Mouse (Mus musculus) small intestine, adult 2 months (tissue): ENCODE measurements around the gene Ak1. TPM values are rescaled to one million over a fixed set of nuclear protein-coding genes. Genes with fewer than 3 reads are reported as not detected.

Experiments used
- H3K27ac ChIP-seq: fragments of 200-500 bp; 2 replicates; pipeline ENCODE4 v1.5.1; 2012; ENCODE audit warnings: low read depth, low read length, control low read depth, inconsistent platforms; ENCODE audit not compliant: insufficient read depth
- H3K27me3 ChIP-seq: fragments of 200-500 bp; 2 replicates; pipeline ENCODE4 v1.6.1; 2012; ENCODE audit warnings: mild to moderate bottlenecking, moderate library complexity, low read length, inconsistent platforms; ENCODE audit not compliant: control insufficient read depth, insufficient read depth
- H3K36me3 ChIP-seq: fragments of 200-500 bp; 2 replicates; pipeline ENCODE4 v1.6.1; 2012; ENCODE audit warnings: mild to moderate bottlenecking, low read length, control low read depth, inconsistent platforms; ENCODE audit not compliant: control insufficient read depth, insufficient read depth
- H3K4me1 ChIP-seq: fragments of 200-500 bp; 2 replicates; pipeline ENCODE4 v1.6.1; 2012; ENCODE audit warnings: low read length, inconsistent platforms, mixed read lengths; ENCODE audit not compliant: control insufficient read depth, insufficient read depth, insufficient read length
- H3K4me3 ChIP-seq: fragments of 200-500 bp; 2 replicates; pipeline ENCODE4 v1.5.1; 2012; ENCODE audit warnings: low read depth, mild to moderate bottlenecking, control low read depth, inconsistent platforms, low read length, moderate library complexity
- CTCF ChIP-seq: fragments of 200-500 bp; IDR thresholded peaks from 2 replicates; pipeline ENCODE4 v1.5.1; 2012; ENCODE audit warnings: low read depth, mild to moderate bottlenecking, control low read depth, inconsistent platforms, low read length, moderate library complexity, mixed read lengths; ENCODE audit not compliant: insufficient replicate concordance, insufficient read length; ENCODE audit errors: extremely low read depth
- POLR2A ChIP-seq: fragments of 200-500 bp; IDR thresholded peaks from 2 replicates; pipeline ENCODE4 v1.6.1; 2012; ENCODE audit warnings: low read depth, mild to moderate bottlenecking, control low read depth, inconsistent platforms, low read length, moderate library complexity
- WGBS: fragments of 180-500 bp; shearing (Covaris S2); methylation state at CpG from one replicate; pipeline ENCODE4 v1.1.7; 2018; 5-methylcytosine and 5-hydroxymethylcytosine counted together
- polyA plus RNA-seq: library from polyadenylated mRNA; depleted of rRNA; stranded (reverse); fragments of >200 nt; gene quantifications from 2 replicates; pipeline ENCODE4 v1.2.3, GENCODE M21; 2012

The Ak1 gene
- polyA plus RNA-seq, 1 experiment: 3.4 TPM

GRCm38 (mm10) chr2:32599409-32599808 is 22.1 kb upstream of the Ak1 start, which contains the start of gene St6galnac6:
TSS of gene St6galnac6 (plus strand) at chr2:32599709.
- Histone ChIP-seq H3K4me1 (peaks cover 7% of the 10 kb centered on the region), H3K4me3 (no peak within 1 kb of the TSS), H3K27ac (no peak within 1 kb of the TSS), H3K27me3 (no peaks in the 10 kb centered on the region), H3K36me3 (no peaks in the 10 kb centered on the region; the same call in 1 of the 2 replicates)
- 93% methylated on average over 3 of the region's 3 CpGs for WGBS
- TF ChIP-seq CTCF: no peak
- no peak for TF ChIP-seq POLR2A

GRCm38 (mm10) chr2:32601417-32602065 is 20.0 kb upstream of the Ak1 start:
- TF ChIP-seq CTCF (peak; percentile 67; the same call in 1 of the 2 replicates), POLR2A (no peak)
- H3K4me3 ChIP-seq: no peak overlapping the region
- H3K36me3 ChIP-seq: no peaks in the 10 kb centered on the region; the same call in 1 of the 2 replicates
- WGBS: 32% methylated on average over 8 of the region's 8 CpGs
- peaks cover 7% of the 10 kb centered on the region for H3K4me1 ChIP-seq
- H3K27ac ChIP-seq: no peak overlapping the region
- H3K27me3 ChIP-seq: 0 out of 2 replicates have a peak, but pooled peaks cover 2% of the 10 kb centered on the region

- no peak overlapping the region for H3K27ac ChIP-seq
- 1% methylated on average over 11 of the region's 11 CpGs for WGBS
- TF ChIP-seq CTCF: peak; percentile 93
- 0 out of 2 replicates have a peak, but pooled peaks have one; percentile 17 for TF ChIP-seq POLR2A
- no peaks in the 10 kb centered on the region; the same call in 1 of the 2 replicates for H3K36me3 ChIP-seq
- H3K4me3 ChIP-seq: peak overlapping the region; percentile 23
- peaks cover 8% of the 10 kb centered on the region for H3K4me1 ChIP-seq
- H3K27me3 ChIP-seq: peaks cover 11% of the 10 kb centered on the region
Measured at GRCm38 (mm10) chr2:32602600-32603054, 18.9 kb upstream of the Ak1 start.

- 48% methylated on average over 10 of the region's 10 CpGs for WGBS
- Histone ChIP-seq H3K36me3 (no peaks in the 10 kb centered on the region), H3K4me3 (no peak overlapping the region), H3K27me3 (peaks cover 16% of the 10 kb centered on the region), H3K27ac (no peak overlapping the region), H3K4me1 (peaks cover 11% of the 10 kb centered on the region)
- TF ChIP-seq POLR2A (no peak), CTCF (no peak)
Measured at GRCm38 (mm10) chr2:32604631-32605030, 16.9 kb upstream of the Ak1 start.

GRCm38 (mm10) chr2:32606161-32607142 is 15.1 kb upstream of the Ak1 start:
- H3K4me1 ChIP-seq: peaks cover 8% of the 10 kb centered on the region
- peak overlapping the region; percentile 66 for H3K4me3 ChIP-seq
- no peaks in the 10 kb centered on the region for H3K36me3 ChIP-seq
- H3K27me3 ChIP-seq: peaks cover 16% of the 10 kb centered on the region
- TF ChIP-seq POLR2A (no peak), CTCF (peak; percentile 52; the same call in 1 of the 2 replicates)
- WGBS: 14% methylated on average over 55 of the region's 55 CpGs
- H3K27ac ChIP-seq: no peak overlapping the region

GRCm38 (mm10) chr2:32607262-32607947 is 14.2 kb upstream of the Ak1 start:
- H3K36me3 ChIP-seq: no peaks in the 10 kb centered on the region
- TF ChIP-seq POLR2A: no peak
- no peak for TF ChIP-seq CTCF
- H3K27ac ChIP-seq: 0 out of 2 replicates have a peak overlapping the region, but pooled peaks have one; percentile 12
- WGBS: 8% methylated on average over 34 of the region's 34 CpGs
- H3K27me3 ChIP-seq: peaks cover 16% of the 10 kb centered on the region
- peak overlapping the region; percentile 66 for H3K4me3 ChIP-seq
- peaks cover 8% of the 10 kb centered on the region for H3K4me1 ChIP-seq
